Mouse (Mus musculus) thymus, postnatal 36 days (tissue): ENCODE data around the gene Ptma.

ENCODE experiments used
- DNase-seq, 2 experiments: peaks; one replicate each; pipeline ENCODE4 v3.0.0; 2022; ENCODE audit warnings: mixed read lengths in 2 of 2

Gene Ptma

GRCm38 (mm10) chr1:86551299-86551698 lies 24.8 kb downstream of the Ptma start:
- no peak for DNase-seq

- no peak for DNase-seq
Observed at GRCm38 (mm10) chr1:86551877-86552276, 25.4 kb downstream of the Ptma start.

- no peak for DNase-seq
Observed at GRCm38 (mm10) chr1:86555665-86556064, 29.1 kb downstream of the Ptma start.

GRCm38 (mm10) chr1:86557872-86558271 lies 31.3 kb downstream of the Ptma start:
- DNase-seq = no peak

- no peak for DNase-seq
Observed at GRCm38 (mm10) chr1:86559232-86559631, 32.7 kb downstream of the Ptma start.

GRCm38 (mm10) chr1:86562663-86563062 lies 36.1 kb downstream of the Ptma start:
- DNase-seq = no peak

GRCm38 (mm10) chr1:86568409-86568808 lies 41.9 kb downstream of the Ptma start:
- DNase-seq = no peak

GRCm38 (mm10) chr1:86569292-86569860 lies 42.9 kb downstream of the Ptma start:
- no peak for DNase-seq

GRCm38 (mm10) chr1:86571381-86571780 lies 44.9 kb downstream of the Ptma start:
- DNase-seq = no peak

GRCm38 (mm10) chr1:86571941-86572340 lies 45.4 kb downstream of the Ptma start:
- no peak for DNase-seq
